Mouse (Mus musculus): ENCODE data around the gene Fam234b. TPM values are rescaled to one million over a fixed set of nuclear protein-coding genes. Genes with fewer than 3 reads are reported as not detected.

Gene Fam234b
- polyA plus RNA-seq, 1 experiment from 2014 or later, result 110 TPM

DNA sequence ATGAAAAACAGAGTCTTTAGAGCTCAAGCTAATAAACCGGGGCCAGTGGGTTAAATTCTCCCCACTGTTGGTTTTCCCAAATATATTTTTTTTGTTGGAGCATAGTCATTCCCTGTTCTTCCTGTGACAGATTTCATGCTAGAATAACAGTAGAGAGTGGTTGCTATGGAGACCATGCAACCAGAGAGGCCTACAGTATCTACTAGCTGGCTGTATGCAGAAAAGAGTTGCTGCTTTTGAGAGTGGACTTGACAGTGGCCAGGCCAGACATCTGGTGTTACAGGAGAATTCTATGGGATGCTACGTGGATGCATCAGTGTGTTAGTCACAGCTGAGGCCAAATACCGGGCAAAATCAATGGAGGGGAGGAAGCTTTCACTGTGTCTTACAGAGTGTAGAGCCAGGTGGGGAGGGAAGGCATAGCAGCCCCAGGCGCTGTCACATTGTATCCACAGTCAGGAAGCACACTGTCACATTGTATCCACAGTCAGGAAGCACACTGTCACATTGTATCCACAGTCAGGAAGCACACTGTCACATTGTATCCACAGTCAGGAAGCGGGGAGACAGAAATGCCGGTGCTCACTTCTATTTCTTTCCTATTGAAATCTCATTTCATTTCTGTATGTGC, 26.1 kb downstream of the Fam234b start:
- 54% methylated on average over 6 of the region's 6 CpGs for WGBS
- H3K4me2 ChIP-seq (ENCODE audit: low read length), result no peak overlapping the region
- H3K4me1 ChIP-seq (ENCODE audit: control insufficient read depth, insufficient read depth, low read depth, low read length), result peaks cover 6% of the 10 kb centered on the region; the same call in 1 of the 2 replicates
- ATAC-seq, result peak; percentile 87
- no peak overlapping the region for H3K9ac ChIP-seq (ENCODE audit: low read depth, low read length)
- H3K36me3 ChIP-seq (ENCODE audit: control insufficient read depth, insufficient read depth, low read length), result peaks cover 25% of the 10 kb centered on the region
- peak overlapping the region; percentile 4 for H3K27ac ChIP-seq (ENCODE audit: low read depth, low read length)
- H3K27me3 ChIP-seq (replicated peaks; ENCODE audit: control insufficient read depth, insufficient read depth, low read length), result no peaks in the 10 kb centered on the region
- H3K4me3 ChIP-seq (ENCODE audit: low read length), result no peak overlapping the region
- no peaks in the 10 kb centered on the region for H3K9me3 ChIP-seq (ENCODE audit: control insufficient read depth, low read length)

- Histone ChIP-seq H3K4me2 (ENCODE audit: low read length) (no peak overlapping the region), H3K4me3 (ENCODE audit: low read length) (no peak overlapping the region), H3K4me1 (ENCODE audit: control insufficient read depth, insufficient read depth, low read depth, low read length) (peaks cover 4% of the 10 kb centered on the region; the same call in 1 of the 2 replicates), H3K9ac (ENCODE audit: low read depth, low read length) (no peak overlapping the region), H3K36me3 (ENCODE audit: control insufficient read depth, insufficient read depth, low read length) (peaks cover 30% of the 10 kb centered on the region), H3K27ac (ENCODE audit: low read depth, low read length) (no peak overlapping the region), H3K27me3 (replicated peaks; ENCODE audit: control insufficient read depth, insufficient read depth, low read length) (no peaks in the 10 kb centered on the region), H3K9me3 (ENCODE audit: control insufficient read depth, low read length) (no peaks in the 10 kb centered on the region)
- 42% methylated on average over 10 of the region's 10 CpGs for WGBS
- ATAC-seq, result no peak
These were observed 30.7 kb downstream of the Fam234b start for GRCm38 (mm10) chr6:135228465-135228941.

- WGBS, result 88% methylated on average over 6 of the region's 6 CpGs
- Histone ChIP-seq H3K4me1 (ENCODE audit: control insufficient read depth, insufficient read depth, low read depth, low read length) (no peaks in the 10 kb centered on the region), H3K4me3 (ENCODE audit: low read length) (no peak overlapping the region), H3K27me3 (replicated peaks; ENCODE audit: control insufficient read depth, insufficient read depth, low read length) (no peaks in the 10 kb centered on the region), H3K36me3 (ENCODE audit: control insufficient read depth, insufficient read depth, low read length) (peaks cover 32% of the 10 kb centered on the region), H3K9ac (ENCODE audit: low read depth, low read length) (no peak overlapping the region), H3K27ac (ENCODE audit: low read depth, low read length) (no peak overlapping the region), H3K4me2 (ENCODE audit: low read length) (no peak overlapping the region), H3K9me3 (ENCODE audit: control insufficient read depth, low read length) (no peaks in the 10 kb centered on the region)
- ATAC-seq, result no peak
These were observed 32.8 kb downstream of the Fam234b start for GRCm38 (mm10) chr6:135230586-135230985.

GRCm38 (mm10) chr6:135232443-135233182, 34.8 kb downstream of the Fam234b start:
- H3K36me3 ChIP-seq (ENCODE audit: control insufficient read depth, insufficient read depth, low read length), result peaks cover 22% of the 10 kb centered on the region
- no peaks in the 10 kb centered on the region for H3K27me3 ChIP-seq (replicated peaks; ENCODE audit: control insufficient read depth, insufficient read depth, low read length)
- H3K4me1 ChIP-seq (ENCODE audit: control insufficient read depth, insufficient read depth, low read depth, low read length), result no peaks in the 10 kb centered on the region
- H3K27ac ChIP-seq (ENCODE audit: low read depth, low read length), result no peak overlapping the region
- no peak overlapping the region for H3K4me2 ChIP-seq (ENCODE audit: low read length)
- H3K4me3 ChIP-seq (ENCODE audit: low read length), result no peak overlapping the region
- H3K9me3 ChIP-seq (ENCODE audit: control insufficient read depth, low read length), result no peaks in the 10 kb centered on the region
- peak; percentile 48; the same call in 1 of the 2 replicates for ATAC-seq
- 55% methylated on average over 12 of the region's 12 CpGs for WGBS
- no peak overlapping the region for H3K9ac ChIP-seq (ENCODE audit: low read depth, low read length)

GRCm38 (mm10) chr6:135235742-135236141, 38.0 kb downstream of the Fam234b start:
- Histone ChIP-seq H3K4me1 (ENCODE audit: control insufficient read depth, insufficient read depth, low read depth, low read length) (no peaks in the 10 kb centered on the region), H3K9me3 (ENCODE audit: control insufficient read depth, low read length) (no peaks in the 10 kb centered on the region), H3K9ac (ENCODE audit: low read depth, low read length) (no peak overlapping the region), H3K4me2 (ENCODE audit: low read length) (no peak overlapping the region), H3K27me3 (replicated peaks; ENCODE audit: control insufficient read depth, insufficient read depth, low read length) (no peaks in the 10 kb centered on the region), H3K4me3 (ENCODE audit: low read length) (no peak overlapping the region), H3K27ac (ENCODE audit: low read depth, low read length) (no peak overlapping the region), H3K36me3 (ENCODE audit: control insufficient read depth, insufficient read depth, low read length) (peaks cover 12% of the 10 kb centered on the region)
- ATAC-seq, result no peak
- WGBS, result 96% methylated on average over 3 of the region's 3 CpGs

GRCm38 (mm10) chr6:135236576-135236975, 38.8 kb downstream of the Fam234b start:
- no peak overlapping the region for H3K27ac ChIP-seq (ENCODE audit: low read depth, low read length)
- H3K4me1 ChIP-seq (ENCODE audit: control insufficient read depth, insufficient read depth, low read depth, low read length), result no peaks in the 10 kb centered on the region
- WGBS, result 84% methylated on average over 3 of the region's 3 CpGs
- H3K9ac ChIP-seq (ENCODE audit: low read depth, low read length), result no peak overlapping the region
- H3K9me3 ChIP-seq (ENCODE audit: control insufficient read depth, low read length), result no peaks in the 10 kb centered on the region
- no peak overlapping the region for H3K4me3 ChIP-seq (ENCODE audit: low read length)
- H3K4me2 ChIP-seq (ENCODE audit: low read length), result no peak overlapping the region
- no peak for ATAC-seq
- peaks cover 12% of the 10 kb centered on the region for H3K36me3 ChIP-seq (ENCODE audit: control insufficient read depth, insufficient read depth, low read length)
- no peaks in the 10 kb centered on the region for H3K27me3 ChIP-seq (replicated peaks; ENCODE audit: control insufficient read depth, insufficient read depth, low read length)

- Histone ChIP-seq H3K4me3 (ENCODE audit: low read length) (no peak overlapping the region), H3K4me2 (ENCODE audit: low read length) (no peak overlapping the region), H3K9ac (ENCODE audit: low read depth, low read length) (no peak overlapping the region), H3K4me1 (ENCODE audit: control insufficient read depth, insufficient read depth, low read depth, low read length) (no peaks in the 10 kb centered on the region), H3K27me3 (replicated peaks; ENCODE audit: control insufficient read depth, insufficient read depth, low read length) (no peaks in the 10 kb centered on the region), H3K36me3 (ENCODE audit: control insufficient read depth, insufficient read depth, low read length) (peaks cover 9% of the 10 kb centered on the region), H3K27ac (ENCODE audit: low read depth, low read length) (no peak overlapping the region), H3K9me3 (ENCODE audit: control insufficient read depth, low read length) (no peaks in the 10 kb centered on the region)
- ATAC-seq, result no peak
- WGBS, result 79% methylated on average over 14 of the region's 14 CpGs
These were observed 39.5 kb downstream of the Fam234b start for GRCm38 (mm10) chr6:135237326-135237725.

DNA sequence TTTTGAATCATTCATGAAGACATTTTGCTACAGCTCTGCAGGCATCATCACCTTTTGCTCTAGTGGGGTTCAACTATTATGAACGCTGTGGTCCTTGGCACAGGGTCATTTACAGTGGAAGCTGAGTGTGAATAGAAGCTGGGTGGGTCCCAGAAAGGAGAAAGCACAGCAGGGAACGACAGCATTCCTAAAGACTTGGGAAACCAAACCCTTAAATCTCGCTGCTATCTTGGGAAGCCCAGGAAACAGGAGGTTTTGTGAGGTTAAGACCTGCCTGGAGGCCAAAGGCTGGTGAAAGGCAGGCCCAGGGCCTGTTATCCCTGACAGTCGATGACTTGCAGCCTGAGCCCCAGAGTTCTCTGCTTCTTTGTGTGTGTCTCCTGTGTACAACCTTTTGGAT, 40.4 kb downstream of the Fam234b start:
- Histone ChIP-seq H3K27me3 (replicated peaks; ENCODE audit: control insufficient read depth, insufficient read depth, low read length) (no peaks in the 10 kb centered on the region), H3K4me2 (ENCODE audit: low read length) (no peak overlapping the region), H3K27ac (ENCODE audit: low read depth, low read length) (no peak overlapping the region), H3K9me3 (ENCODE audit: control insufficient read depth, low read length) (no peaks in the 10 kb centered on the region), H3K4me1 (ENCODE audit: control insufficient read depth, insufficient read depth, low read depth, low read length) (no peaks in the 10 kb centered on the region), H3K9ac (ENCODE audit: low read depth, low read length) (no peak overlapping the region), H3K4me3 (ENCODE audit: low read length) (no peak overlapping the region), H3K36me3 (ENCODE audit: control insufficient read depth, insufficient read depth, low read length) (peaks cover 7% of the 10 kb centered on the region)
- WGBS, result 52% methylated on average over 4 of the region's 4 CpGs
- no peak for ATAC-seq

- ATAC-seq, result no peak
- Histone ChIP-seq H3K4me2 (ENCODE audit: low read length) (no peak overlapping the region), H3K27ac (ENCODE audit: low read depth, low read length) (no peak overlapping the region), H3K9me3 (ENCODE audit: control insufficient read depth, low read length) (no peaks in the 10 kb centered on the region), H3K36me3 (ENCODE audit: control insufficient read depth, insufficient read depth, low read length) (peaks cover 3% of the 10 kb centered on the region; the same call in 1 of the 2 replicates), H3K4me3 (ENCODE audit: low read length) (no peak overlapping the region), H3K27me3 (replicated peaks; ENCODE audit: control insufficient read depth, insufficient read depth, low read length) (no peaks in the 10 kb centered on the region), H3K4me1 (ENCODE audit: control insufficient read depth, insufficient read depth, low read depth, low read length) (no peaks in the 10 kb centered on the region), H3K9ac (ENCODE audit: low read depth, low read length) (no peak overlapping the region)
- WGBS, result 95% methylated on average over 8 of the region's 8 CpGs
These were observed 42.6 kb downstream of the Fam234b start for GRCm38 (mm10) chr6:135240361-135240760.
